Mouse (Mus musculus) hindbrain, embryonic 15.5 days (tissue): Measurements from ENCODE around the gene Ikzf1. TPM values are rescaled to one million over a fixed set of nuclear protein-coding genes. Genes with fewer than 3 reads are reported as not detected.

Experiments used
- ATAC-seq: fragments of 200-750 bp; cut with Nextera tagmentation; 2 replicates; pipeline ENCODE4 v1.8.0; 2017; ENCODE audit warnings: low read depth, moderate number of reproducible peaks, moderate TSS enrichment; ENCODE audit not compliant: low FRiP score
- H3K27ac ChIP-seq: fragments of 300-500 bp; sonication (generic); replicated peaks from 2 replicates; pipeline ENCODE4 v1.5.1; 2015; ENCODE audit warnings: mild to moderate bottlenecking, inconsistent platforms
- H3K27me3 ChIP-seq: fragments of 300-500 bp; sonication (generic); 2 replicates; pipeline ENCODE4 v1.6.1; 2015; ENCODE audit warnings: control low read depth, inconsistent platforms
- H3K36me3 ChIP-seq: fragments of 300-500 bp; sonication (generic); 2 replicates; pipeline ENCODE4 v1.6.1; 2015; ENCODE audit warnings: control low read depth, inconsistent platforms
- H3K4me1 ChIP-seq: fragments of 300-500 bp; sonication (generic); replicated peaks from 2 replicates; pipeline ENCODE4 v1.6.1; 2015; ENCODE audit warnings: control low read depth, inconsistent platforms
- H3K4me2 ChIP-seq: fragments of 300-500 bp; sonication (generic); 2 replicates; pipeline ENCODE4 v1.6.1; 2015; ENCODE audit warnings: moderate library complexity, mild to moderate bottlenecking, inconsistent platforms
- H3K4me3 ChIP-seq: fragments of 300-500 bp; sonication (generic); 2 replicates; pipeline ENCODE4 v1.5.1; 2015; ENCODE audit warnings: mild to moderate bottlenecking, inconsistent platforms
- H3K9ac ChIP-seq: fragments of 300-500 bp; sonication (generic); 2 replicates; pipeline ENCODE4 v1.6.1; 2015; ENCODE audit warnings: inconsistent platforms
- H3K9me3 ChIP-seq: fragments of 300-500 bp; sonication (generic); 2 replicates; pipeline ENCODE4 v1.6.1; 2016; ENCODE audit warnings: control low read depth, inconsistent platforms
- WGBS: fragments of 180-500 bp; shearing (Covaris S2); methylation state at CpG from one replicate; pipeline ENCODE4 v1.1.7; 2015; 5-methylcytosine and 5-hydroxymethylcytosine counted together
- polyA plus RNA-seq: library from polyadenylated mRNA; unstranded; fragments of >200 nt; fragmentation: Nextera tagmentation; extraction: Ambion mirVana; gene quantifications from 2 replicates; pipeline ENCODE4 v1.2.1, GENCODE M21; 2015

The Ikzf1 gene
- polyA plus RNA-seq, 1 experiment from 2014 or later = 1.2 TPM

DNA sequence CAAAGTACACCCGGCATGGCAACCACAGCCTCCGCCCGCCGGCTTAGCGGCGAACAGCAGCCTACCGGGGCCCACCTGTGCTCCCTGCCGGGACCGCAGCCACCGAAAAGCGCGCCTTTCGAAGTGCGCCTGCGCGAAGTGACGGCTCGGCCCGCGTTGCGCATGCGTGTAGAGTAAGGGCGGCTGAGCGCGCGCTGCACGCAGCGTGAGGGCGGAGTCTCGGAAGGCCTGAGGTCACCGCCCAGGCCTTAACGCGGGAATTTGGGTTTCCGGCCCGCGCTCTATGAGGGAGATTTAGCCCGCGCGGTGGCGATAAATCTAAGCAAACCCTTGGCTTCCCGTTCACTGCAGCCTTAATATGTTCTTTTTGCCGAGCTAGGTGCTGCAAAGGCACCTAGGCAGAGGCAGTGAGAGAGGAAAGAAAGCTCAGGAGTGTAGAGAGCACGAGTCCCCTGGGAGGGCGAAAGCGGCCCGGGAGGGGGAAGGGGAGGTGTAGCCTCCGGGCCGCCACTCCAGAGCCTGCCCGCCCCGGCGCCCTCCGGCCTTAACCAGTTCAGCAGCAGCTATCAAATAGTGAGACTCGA, 124.1 kb downstream of the Ikzf1 start, which contains the start of gene Fignl1:
Fignl1 (minus strand) TSS at position 143 of the 584 bp plus-strand sequence.
- H3K9me3 ChIP-seq = no peaks in the 10 kb centered on the region
- no peaks in the 10 kb centered on the region for H3K36me3 ChIP-seq
- peak within 1 kb of the TSS; percentile 92 for H3K27ac ChIP-seq
- peak within 1 kb of the TSS; percentile 60 for H3K4me3 ChIP-seq
- H3K4me1 ChIP-seq = peaks cover 13% of the 10 kb centered on the region
- H3K27me3 ChIP-seq = no peaks in the 10 kb centered on the region
- WGBS = under 1% methylated on average over 53 of the region's 53 CpGs
- peak within 1 kb of the TSS; percentile 81 for H3K4me2 ChIP-seq
- ATAC-seq = peak; percentile 97
- peak within 1 kb of the TSS; percentile 66 for H3K9ac ChIP-seq

DNA sequence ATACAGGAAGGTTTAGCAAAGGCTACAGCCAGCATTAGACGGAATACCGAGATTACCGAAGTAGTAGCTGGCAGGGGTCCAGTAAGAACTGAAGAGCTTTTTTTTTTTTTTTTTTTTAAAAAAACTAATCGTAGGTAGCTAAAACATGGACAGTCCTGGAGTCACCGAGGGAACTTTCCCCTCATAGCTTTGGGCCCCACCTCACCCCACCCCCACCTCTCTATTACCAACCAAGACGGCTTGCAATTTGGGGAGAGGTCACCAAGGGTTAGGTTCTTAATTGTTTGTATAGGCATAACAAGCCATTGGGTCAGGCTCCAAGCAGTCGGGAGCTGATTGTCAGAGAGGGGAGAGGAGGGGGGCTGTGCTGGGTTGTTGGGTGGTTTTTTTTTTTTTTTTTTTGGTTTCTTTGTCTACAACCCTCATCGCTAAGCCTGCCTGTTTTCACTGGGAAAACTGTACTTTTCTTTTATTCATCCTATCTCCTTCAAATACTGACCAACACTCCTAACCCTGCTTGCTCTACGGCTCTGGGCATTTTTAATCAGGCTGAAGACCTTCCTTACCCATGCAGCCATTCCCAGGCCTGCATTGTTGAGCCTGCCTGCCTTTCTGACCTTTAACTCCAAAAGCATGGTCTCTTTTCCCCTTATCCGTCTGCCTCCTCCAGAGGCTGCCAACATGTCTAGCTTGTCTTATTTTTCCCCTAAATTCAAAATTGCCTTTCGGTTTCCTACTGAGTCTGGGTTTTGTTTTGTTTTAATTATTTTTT, 124.8 kb downstream of the Ikzf1 start:
- H3K27ac ChIP-seq = peak overlapping the region; percentile 92

DNA sequence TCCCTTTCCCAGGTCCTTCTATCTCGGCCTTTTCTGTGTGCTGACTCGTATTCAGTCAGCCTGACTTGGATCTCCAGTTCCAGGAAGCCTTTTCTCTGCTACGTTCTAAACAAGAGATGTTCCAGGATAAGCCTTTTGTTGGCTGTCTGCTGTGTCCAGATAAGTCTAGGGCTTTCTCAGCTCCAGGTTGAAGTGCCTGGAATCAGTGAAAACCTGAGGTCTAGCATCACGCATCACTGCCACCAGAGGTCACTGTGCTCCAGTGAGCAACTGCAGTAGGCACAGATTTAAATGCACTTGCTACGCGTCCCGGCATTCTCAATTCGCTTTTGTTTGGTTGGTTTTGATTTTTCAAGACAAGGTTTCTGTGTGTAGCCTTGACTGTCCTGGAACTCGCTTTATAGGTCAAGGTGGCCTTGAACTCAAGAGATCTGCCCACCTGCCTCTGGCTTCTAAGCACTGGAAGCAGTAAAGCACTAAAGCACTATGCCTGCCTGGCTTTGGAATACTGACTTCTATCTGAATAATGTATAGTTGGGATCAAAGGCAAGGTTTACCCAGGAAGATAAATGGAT, 127.2 kb downstream of the Ikzf1 start:
- Histone ChIP-seq H3K4me2 (peak overlapping the region; percentile 44), H3K4me1 (peaks cover 13% of the 10 kb centered on the region), H3K36me3 (no peaks in the 10 kb centered on the region), H3K4me3 (no peak overlapping the region), H3K9ac (no peak overlapping the region), H3K9me3 (no peaks in the 10 kb centered on the region), H3K27ac (no peak overlapping the region), H3K27me3 (no peaks in the 10 kb centered on the region)
- peak; percentile 47 for ATAC-seq
- WGBS = 20% methylated on average over 9 of the region's 9 CpGs

More for the DNA sequence above, 124.8 kb downstream of the Ikzf1 start:
- peak overlapping the region; percentile 60 for H3K4me3 ChIP-seq
- H3K4me1 ChIP-seq = peaks cover 13% of the 10 kb centered on the region
- no peaks in the 10 kb centered on the region for H3K27me3 ChIP-seq
- H3K9me3 ChIP-seq = no peaks in the 10 kb centered on the region
- peak overlapping the region; percentile 81 for H3K4me2 ChIP-seq
- ATAC-seq = peak; percentile 27; the same call in 1 of the 2 replicates
- 2% methylated on average over 11 of the region's 11 CpGs for WGBS
- peak overlapping the region; percentile 66 for H3K9ac ChIP-seq
- no peaks in the 10 kb centered on the region for H3K36me3 ChIP-seq

DNA sequence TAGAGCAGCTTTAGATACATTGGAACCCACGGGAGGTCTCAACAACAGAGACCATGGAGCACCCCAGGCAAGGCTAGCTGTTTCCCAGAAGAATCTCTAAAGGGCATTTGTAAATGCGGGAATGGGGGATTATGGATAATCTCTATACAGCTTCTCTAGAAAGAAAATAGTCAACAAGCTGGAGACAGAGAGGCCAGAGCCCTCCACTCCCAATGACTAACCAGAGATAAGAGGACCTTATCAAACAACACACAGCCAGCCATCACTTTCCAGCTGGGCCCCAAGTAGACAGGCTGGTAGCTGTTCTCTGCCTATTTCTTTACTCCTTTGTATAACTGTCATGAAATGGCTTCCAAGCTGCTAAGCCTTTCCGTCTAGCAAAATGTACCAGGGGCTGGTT, 130.9 kb downstream of the Ikzf1 start:
- 79% methylated on average over 3 of the region's 3 CpGs for WGBS
- no peak for ATAC-seq
- Histone ChIP-seq H3K9ac (no peak overlapping the region), H3K27me3 (no peaks in the 10 kb centered on the region), H3K4me3 (no peak overlapping the region), H3K36me3 (no peaks in the 10 kb centered on the region), H3K4me1 (peaks cover 4% of the 10 kb centered on the region; the same call in 1 of the 2 replicates), H3K4me2 (no peak overlapping the region), H3K9me3 (no peaks in the 10 kb centered on the region), H3K27ac (no peak overlapping the region)

DNA sequence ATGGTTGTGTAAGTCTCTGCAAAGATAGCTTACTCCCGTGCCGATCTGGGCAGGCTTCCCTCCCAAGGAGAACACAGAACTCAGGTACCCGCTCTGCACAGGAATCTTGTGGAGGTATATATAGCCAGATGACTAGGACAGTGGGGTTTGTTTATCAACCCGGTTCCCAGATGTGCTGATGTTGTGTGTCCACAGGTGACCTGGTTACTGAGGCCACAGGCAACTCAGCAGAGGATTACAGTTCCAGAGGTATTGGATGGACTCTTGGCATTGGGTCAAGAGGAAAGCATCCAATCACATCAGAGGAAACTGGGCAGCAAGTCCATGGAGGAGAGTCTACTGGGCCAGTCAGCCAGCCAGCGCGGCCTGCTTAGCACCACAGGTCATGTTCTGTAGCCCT, 134.0 kb downstream of the Ikzf1 start:
- 87% methylated on average over 6 of the region's 6 CpGs for WGBS
- no peak for ATAC-seq
- no peaks in the 10 kb centered on the region for H3K27me3 ChIP-seq

DNA sequence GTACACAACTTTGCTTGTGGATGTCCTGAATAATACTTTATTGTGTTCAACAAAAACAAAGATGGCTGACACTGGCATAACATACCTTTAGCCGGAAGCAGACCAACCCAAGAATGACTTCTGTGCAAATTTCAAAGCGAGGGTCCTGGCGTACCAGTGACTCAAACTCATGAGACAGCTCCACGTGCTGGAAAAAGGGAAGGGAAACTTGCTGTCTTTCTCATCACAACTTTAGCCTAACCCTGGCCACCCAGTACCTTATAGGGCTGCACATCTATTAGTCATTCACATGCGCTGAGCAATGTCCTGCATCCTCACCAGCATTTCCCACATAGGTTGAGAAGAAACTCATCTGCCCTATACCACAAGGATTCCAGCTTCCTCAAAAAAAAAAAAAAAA, 134.4 kb downstream of the Ikzf1 start:
- H3K4me1 ChIP-seq = peaks cover 26% of the 10 kb centered on the region
- no peak overlapping the region for H3K4me2 ChIP-seq
- no peak overlapping the region for H3K4me3 ChIP-seq
- no peaks in the 10 kb centered on the region for H3K9me3 ChIP-seq
- no peak overlapping the region for H3K9ac ChIP-seq
- H3K27ac ChIP-seq = no peak overlapping the region
- no peak for ATAC-seq
- WGBS = 83% methylated on average over 5 of the region's 5 CpGs
- no peaks in the 10 kb centered on the region for H3K36me3 ChIP-seq
- H3K27me3 ChIP-seq = no peaks in the 10 kb centered on the region

More for the DNA sequence above, 134.0 kb downstream of the Ikzf1 start:
- Histone ChIP-seq H3K4me3 (no peak overlapping the region), H3K9me3 (no peaks in the 10 kb centered on the region), H3K36me3 (no peaks in the 10 kb centered on the region), H3K4me1 (peaks cover 23% of the 10 kb centered on the region), H3K4me2 (no peak overlapping the region), H3K9ac (no peak overlapping the region), H3K27ac (no peak overlapping the region)

DNA sequence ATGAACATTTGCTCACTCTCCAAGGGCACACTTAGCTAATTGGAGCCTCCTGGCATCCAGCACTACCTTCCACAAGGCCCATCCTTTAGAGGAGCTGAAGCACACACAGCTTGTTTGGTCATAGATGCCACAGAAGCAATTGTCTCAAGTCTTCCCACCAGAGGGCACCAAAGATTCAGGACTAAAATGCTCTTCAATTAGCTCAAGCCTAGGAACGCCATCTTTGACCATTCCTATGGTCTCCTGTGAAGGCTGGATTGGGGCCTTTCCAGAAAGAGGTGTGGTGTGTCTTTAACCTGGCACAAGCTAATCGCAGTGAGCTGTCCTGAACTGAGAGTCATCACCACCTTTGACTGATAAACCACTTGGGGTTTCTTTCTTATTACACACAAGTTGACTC, 135.4 kb downstream of the Ikzf1 start:
- 4% methylated on average over 2 of the region's 2 CpGs for WGBS
- Histone ChIP-seq H3K4me2 (no peak overlapping the region), H3K9ac (no peak overlapping the region), H3K9me3 (no peaks in the 10 kb centered on the region), H3K36me3 (no peaks in the 10 kb centered on the region), H3K4me1 (peaks cover 35% of the 10 kb centered on the region), H3K4me3 (no peak overlapping the region), H3K27ac (no peak overlapping the region; the same call in 1 of the 2 replicates), H3K27me3 (no peaks in the 10 kb centered on the region)
- ATAC-seq = peak; percentile 65

DNA sequence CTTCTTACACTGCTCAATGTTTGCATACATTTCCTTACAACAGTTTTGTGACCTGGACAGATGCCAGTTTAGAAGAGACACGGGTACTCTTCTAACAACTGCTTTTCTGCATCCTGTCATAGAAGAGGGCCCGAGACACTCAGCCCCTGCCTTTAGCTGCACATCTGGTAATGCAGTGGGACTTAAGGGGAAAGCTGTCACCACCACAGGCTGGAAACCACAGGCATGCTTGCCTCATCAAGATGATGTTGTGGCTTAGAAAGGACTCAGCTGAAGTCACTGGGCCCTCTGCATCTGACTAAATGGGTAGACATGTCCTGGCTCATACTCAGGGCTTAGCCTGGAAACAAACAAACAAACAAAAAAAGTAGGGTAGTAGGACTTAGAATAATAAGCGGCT, 135.9 kb downstream of the Ikzf1 start:
- H3K4me3 ChIP-seq = no peak overlapping the region
- no peaks in the 10 kb centered on the region for H3K9me3 ChIP-seq
- peaks cover 36% of the 10 kb centered on the region for H3K4me1 ChIP-seq
- no peak overlapping the region for H3K4me2 ChIP-seq
- 65% methylated on average over 3 of the region's 3 CpGs for WGBS
- H3K36me3 ChIP-seq = no peaks in the 10 kb centered on the region
- peak; percentile 12; the same call in 1 of the 2 replicates for ATAC-seq
- no peak overlapping the region for H3K9ac ChIP-seq
- peak overlapping the region; percentile 53 for H3K27ac ChIP-seq
- no peaks in the 10 kb centered on the region for H3K27me3 ChIP-seq

DNA sequence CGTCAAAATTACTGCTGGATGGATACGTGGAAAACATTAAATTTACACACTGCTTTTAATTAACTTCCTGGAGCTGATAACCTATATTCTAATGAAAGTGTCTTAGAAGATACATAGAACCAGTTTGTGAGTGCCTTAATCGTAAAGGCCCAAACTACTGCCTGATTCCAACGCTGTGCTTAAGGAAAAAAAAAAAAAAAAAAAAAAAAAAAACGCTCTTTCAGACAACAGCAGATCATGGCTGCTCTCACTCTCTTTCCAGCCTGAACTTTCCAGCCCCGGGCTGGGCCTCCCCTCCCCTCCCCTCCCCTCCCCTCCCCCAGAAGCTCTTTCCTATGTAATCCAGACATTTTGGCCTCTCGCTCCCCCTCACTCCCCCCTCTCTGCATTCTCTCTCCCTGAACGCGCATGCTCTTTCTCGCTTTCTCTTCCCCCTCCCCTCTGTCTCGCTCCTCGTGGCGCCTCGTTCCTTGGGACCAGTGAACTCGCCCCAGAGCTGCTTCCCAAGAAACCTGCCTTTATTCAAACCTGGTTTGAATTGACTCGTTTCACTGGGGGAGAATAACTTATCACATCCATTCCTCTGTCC, 136.7 kb downstream of the Ikzf1 start:
- Histone ChIP-seq H3K9ac (0 out of 2 replicates have a peak overlapping the region, but pooled peaks have one; percentile 0), H3K36me3 (no peaks in the 10 kb centered on the region), H3K4me1 (peaks cover 36% of the 10 kb centered on the region), H3K4me2 (peak overlapping the region; percentile 47), H3K27ac (peak overlapping the region; percentile 53), H3K9me3 (no peaks in the 10 kb centered on the region), H3K27me3 (no peaks in the 10 kb centered on the region), H3K4me3 (peak overlapping the region; percentile 18; the same call in 1 of the 2 replicates)
- 5% methylated on average over 16 of the region's 16 CpGs for WGBS
- peak; percentile 86 for ATAC-seq
